8 mouse cellular contexts compared by ENCODE assay signal in genomic region chr17:31519946-31520838, GRCm38 (mm10). TPM values are rescaled to one million over a fixed set of nuclear protein-coding genes. Genes with fewer than 3 reads are reported as not detected.
A peak's percentile ranks its signal among the peaks of the same experiment; 100 is the strongest.
DNase-seq lines count a peak whose midpoint lies in the region; ATAC-seq and TF ChIP-seq lines count a peak whose summit lies in the region.

Gene Wdr4 (minus strand): TSS chr17:31519980.
Gene Ndufv3 (plus strand): TSS chr17:31520115.

- peak within 1 kb of the TSS; percentile 84 for H3K9ac ChIP-seq in heart, embryonic 15.5 days
- H3K9ac ChIP-seq in liver, embryonic 14.5 days (replicated peaks), result peak within 1 kb of the TSS; percentile 71
- H3K9ac ChIP-seq in neural tube, embryonic 11.5 days (ENCODE audit: low read length), result peak within 1 kb of the TSS; percentile 71
- peak within 1 kb of the TSS; percentile 78 for H3K9ac ChIP-seq in stomach, postnatal 0 days (ENCODE audit: low read length)

- no peaks in the 10 kb centered on the region for H3K27me3 ChIP-seq in forebrain, embryonic 10.5 days (ENCODE audit: poor library complexity, severe bottlenecking)
- H3K27me3 ChIP-seq in heart, embryonic 15.5 days, result no peaks in the 10 kb centered on the region
- H3K27me3 ChIP-seq in liver, embryonic 14.5 days (ENCODE audit: control insufficient read depth, insufficient read depth, low read length), result no peaks in the 10 kb centered on the region; the same call in 1 of the 2 replicates
- no peaks in the 10 kb centered on the region for H3K27me3 ChIP-seq in neural tube, embryonic 11.5 days (ENCODE audit: control insufficient read depth, insufficient read depth, low read length)
- no peaks in the 10 kb centered on the region for H3K27me3 ChIP-seq in stomach, postnatal 0 days (ENCODE audit: control insufficient read depth, insufficient read depth, low read length)

- peak within 1 kb of the TSS; percentile 69 for H3K4me2 ChIP-seq in heart, embryonic 15.5 days
- peak within 1 kb of the TSS; percentile 88 for H3K4me2 ChIP-seq in liver, embryonic 14.5 days (ENCODE audit: low read depth)
- H3K4me2 ChIP-seq in neural tube, embryonic 11.5 days (ENCODE audit: low read depth), result peak within 1 kb of the TSS; percentile 83
- H3K4me2 ChIP-seq in stomach, postnatal 0 days (replicated peaks; ENCODE audit: low read depth), result peak within 1 kb of the TSS; percentile 70

- peak; percentile 98 to 99 for DNase-seq in CD8-positive naive resting alpha-beta T cell, adult 2 months (ENCODE audit: low read depth in 2 of 2, low spot score in 2 of 2)
- peak; percentile 100 for DNase-seq in c-Kit-positive CD71-negative TER-119-negative erythroid progenitor cells, embryonic 14.5 days (ENCODE audit: low read depth)
- DNase-seq in forebrain, embryonic 10.5 days (ENCODE audit: extremely low spot score, low spot score), result peak; percentile 98
- peak; percentile 100 for DNase-seq in kidney, postnatal 25 days
- DNase-seq in liver, embryonic 14.5 days (ENCODE audit: low read depth in 3 of 3, low spot score in 3 of 3), result peak; percentile 99 to 100 (median 100)
- DNase-seq in neural tube, embryonic 11.5 days (ENCODE audit: low spot score), result peak; percentile 100
- DNase-seq in stomach, postnatal 0 days (ENCODE audit: low spot score), result peak; percentile 99

- TF ChIP-seq EP300 in liver, embryonic 14.5 days (IDR thresholded peaks at IDR 0.05; ENCODE audit: low read depth), result no peak
- TF ChIP-seq EP300 in stomach, postnatal 0 days (optimal IDR thresholded peaks at IDR 0.05), result no peak

- H3K27ac ChIP-seq in forebrain, embryonic 10.5 days, result peak within 1 kb of the TSS; percentile 91
- peak within 1 kb of the TSS; percentile 89 for H3K27ac ChIP-seq in heart, embryonic 15.5 days
- H3K27ac ChIP-seq in liver, embryonic 14.5 days, result peak within 1 kb of the TSS; percentile 53
- 0 out of 2 replicates have a peak within 1 kb of the TSS, but pooled peaks have one; percentile 39 for H3K27ac ChIP-seq in neural tube, embryonic 11.5 days (ENCODE audit: low read depth, low read length)
- peak within 1 kb of the TSS; percentile 88 for H3K27ac ChIP-seq in stomach, postnatal 0 days (replicated peaks)

- H3K4me3 ChIP-seq in forebrain, embryonic 10.5 days, result peak within 1 kb of the TSS; percentile 85
- H3K4me3 ChIP-seq in heart, embryonic 15.5 days, result peak within 1 kb of the TSS; percentile 69
- peak within 1 kb of the TSS; percentile 63 to 66 for H3K4me3 ChIP-seq in liver, embryonic 14.5 days (ENCODE audit: insufficient read depth in 1 of 2, low read depth in 2 of 2, low read length in 2 of 2)
- peak within 1 kb of the TSS; percentile 82 for H3K4me3 ChIP-seq in neural tube, embryonic 11.5 days (ENCODE audit: low read depth, low read length)
- H3K4me3 ChIP-seq in stomach, postnatal 0 days (ENCODE audit: low read depth, low read length), result peak within 1 kb of the TSS; percentile 79

- H3K4me1 ChIP-seq in forebrain, embryonic 10.5 days, result peaks cover 24% of the 10 kb centered on the region
- peaks cover 31% of the 10 kb centered on the region for H3K4me1 ChIP-seq in heart, embryonic 15.5 days (replicated peaks)
- peaks cover 7 to 13% of the 10 kb centered on the region in 2 experiments; a peak in 3 of 4 replicates for H3K4me1 ChIP-seq in liver, embryonic 14.5 days (replicated peaks; ENCODE audit: control insufficient read depth in 2 of 2, insufficient read depth in 2 of 2, low read length in 1 of 2)
- peaks cover 6% of the 10 kb centered on the region; the same call in 1 of the 2 replicates for H3K4me1 ChIP-seq in neural tube, embryonic 11.5 days (ENCODE audit: control insufficient read depth, insufficient read depth, low read length)
- H3K4me1 ChIP-seq in stomach, postnatal 0 days (replicated peaks; ENCODE audit: control insufficient read depth, insufficient read depth), result no peaks in the 10 kb centered on the region

- peaks cover 28% of the 10 kb centered on the region for H3K36me3 ChIP-seq in forebrain, embryonic 10.5 days (replicated peaks)
- H3K36me3 ChIP-seq in heart, embryonic 15.5 days, result peaks cover 21% of the 10 kb centered on the region
- H3K36me3 ChIP-seq in liver, embryonic 14.5 days (replicated peaks; ENCODE audit: control insufficient read depth, insufficient read depth, low read depth), result no peaks in the 10 kb centered on the region; the same call in 1 of the 2 replicates
- H3K36me3 ChIP-seq in neural tube, embryonic 11.5 days (ENCODE audit: control insufficient read depth, insufficient read depth, low read length), result 0 out of 2 replicates have a peak, but pooled peaks cover 2% of the 10 kb centered on the region
- peaks cover 5% of the 10 kb centered on the region; the same call in 1 of the 2 replicates for H3K36me3 ChIP-seq in stomach, postnatal 0 days (ENCODE audit: control insufficient read depth, insufficient read depth, low read length)

- H3K9me3 ChIP-seq in forebrain, embryonic 10.5 days, result no peaks in the 10 kb centered on the region
- H3K9me3 ChIP-seq in heart, embryonic 15.5 days (replicated peaks), result no peaks in the 10 kb centered on the region
- H3K9me3 ChIP-seq in liver, embryonic 14.5 days (ENCODE audit: control insufficient read depth, low read length), result no peaks in the 10 kb centered on the region
- H3K9me3 ChIP-seq in neural tube, embryonic 11.5 days (ENCODE audit: control insufficient read depth, low read length), result no peaks in the 10 kb centered on the region
- no peaks in the 10 kb centered on the region for H3K9me3 ChIP-seq in stomach, postnatal 0 days (ENCODE audit: control insufficient read depth, low read length)

- TF ChIP-seq CTCF in liver, embryonic 14.5 days (IDR thresholded peaks at IDR 0.05; ENCODE audit: low read depth), result no peak
- TF ChIP-seq CTCF in stomach, postnatal 0 days (IDR thresholded peaks at IDR 0.05; ENCODE audit: low read depth), result peak; percentile 38; the same call in 1 of the 2 replicates

- peak; percentile 98 for ATAC-seq in heart, embryonic 15.5 days (replicated peaks; ENCODE audit: insufficient number of reproducible peaks, insufficient read depth, low FRiP score, low read depth)
- peak; percentile 97 for ATAC-seq in liver, embryonic 14.5 days (ENCODE audit: insufficient read depth)
- ATAC-seq in neural tube, embryonic 11.5 days (ENCODE audit: insufficient read depth, low FRiP score, low TSS enrichment), result peak; percentile 94
- ATAC-seq in stomach, postnatal 0 days (ENCODE audit: low FRiP score, low TSS enrichment), result peak; percentile 99

- WGBS in forebrain, embryonic 10.5 days, result under 1% methylated on average over 45 of the region's 45 CpGs
- under 1% methylated on average over 45 of the region's 45 CpGs for WGBS in heart, embryonic 15.5 days
- WGBS in liver, embryonic 14.5 days (ENCODE audit: insufficient replicate concordance), result under 1% methylated on average over 45 of the region's 45 CpGs
- under 1% methylated on average over 45 of the region's 45 CpGs for WGBS in neural tube, embryonic 11.5 days
- under 1% methylated on average over 45 of the region's 45 CpGs for WGBS in stomach, postnatal 0 days

RNA-seq across cellular contexts. Expression of gene Wdr4, which starts in this region (rescaled TPM):
- polyA plus RNA-seq in forebrain, embryonic 10.5 days (2016; fragmentation: Nextera tagmentation; extraction: Ambion mirVana), result 78.5 and 81.3 TPM in 2 replicates
- polyA plus RNA-seq in heart, embryonic 15.5 days (2015; fragmentation: Nextera tagmentation; extraction: Ambion mirVana), result 16.7 and 26.0 TPM in 2 replicates
- polyA plus RNA-seq in liver, embryonic 14.5 days (2012; rRNA removed), result 13.7 and 14.1 TPM in 2 replicates
- polyA plus RNA-seq in liver, embryonic 14.5 days (2014; fragmentation: Nextera tagmentation; extraction: Ambion mirVana), result 20.8 and 21.1 TPM in 2 replicates
- polyA plus RNA-seq in neural tube, embryonic 11.5 days (2014; fragmentation: Nextera tagmentation; extraction: Ambion mirVana), result 40.1 and 42.5 TPM in 2 replicates
- polyA plus RNA-seq in stomach, postnatal 0 days (2015; fragmentation: Nextera tagmentation; extraction: Ambion mirVana), result 14.9 and 15.6 TPM in 2 replicates

RNA-seq across cellular contexts. Expression of gene Ndufv3, which starts in this region (rescaled TPM):
- polyA plus RNA-seq in forebrain, embryonic 10.5 days (2016; fragmentation: Nextera tagmentation; extraction: Ambion mirVana), result 214 and 224 TPM in 2 replicates
- 512 and 629 TPM in 2 replicates for polyA plus RNA-seq in heart, embryonic 15.5 days (2015; fragmentation: Nextera tagmentation; extraction: Ambion mirVana)
- polyA plus RNA-seq in liver, embryonic 14.5 days (2012; rRNA removed), result 37.5 and 65.5 TPM in 2 replicates
- 189 and 194 TPM in 2 replicates for polyA plus RNA-seq in liver, embryonic 14.5 days (2014; fragmentation: Nextera tagmentation; extraction: Ambion mirVana)
- 250 and 260 TPM in 2 replicates for polyA plus RNA-seq in neural tube, embryonic 11.5 days (2014; fragmentation: Nextera tagmentation; extraction: Ambion mirVana)
- 334 and 344 TPM in 2 replicates for polyA plus RNA-seq in stomach, postnatal 0 days (2015; fragmentation: Nextera tagmentation; extraction: Ambion mirVana)

Comparison
In these comparisons a context has a peak if more than half of its experiments do, and no peak if none do; other contexts are left out.
1. Peak in every context shown above with its lines: DNase-seq, ATAC-seq, H3K4me3 ChIP-seq and H3K27ac ChIP-seq.
2. H3K27ac ChIP-seq: peak in every context shown above with its lines; median percentile 91 in forebrain, embryonic 10.5 days; 89 in heart, embryonic 15.5 days; 88 in stomach, postnatal 0 days; 53 in liver, embryonic 14.5 days; 39 in neural tube, embryonic 11.5 days.